Mouse (Mus musculus) megakaryocyte progenitor cell, adult 5-6 weeks (primary cell): Measurements from ENCODE around the gene Zfpm1. TPM values are rescaled to one million over a fixed set of nuclear protein-coding genes. Genes with fewer than 3 reads are reported as not detected.

Experiments used
- ATAC-seq: replicated peaks from 2 replicates; pipeline ENCODE4 v1.8.0; 2016; ENCODE audit warnings: mild to moderate bottlenecking, moderate TSS enrichment, inconsistent platforms; ENCODE audit not compliant: poor library complexity
- total RNA-seq, 2 experiments: library from RNA; stranded (forward) in 1 of 2; stranded (reverse) in 1 of 2; fragments of 157-497, 149-512 nt in 1 of 2; fragments of 200-1000 nt in 1 of 2; gene quantifications; 2 replicates each; pipeline versions ENCODE4 v1.2.3 to v1.2.4; 2015 to 2017

The Zfpm1 gene
- total RNA-seq, 2 experiments from 2014 or later, result 20.3 to 21.6 TPM

- peak; percentile 19 for ATAC-seq
Observed at GRCm38 (mm10) chr8:122274651-122275391, 7.1 kb upstream of the Zfpm1 start.

DNA sequence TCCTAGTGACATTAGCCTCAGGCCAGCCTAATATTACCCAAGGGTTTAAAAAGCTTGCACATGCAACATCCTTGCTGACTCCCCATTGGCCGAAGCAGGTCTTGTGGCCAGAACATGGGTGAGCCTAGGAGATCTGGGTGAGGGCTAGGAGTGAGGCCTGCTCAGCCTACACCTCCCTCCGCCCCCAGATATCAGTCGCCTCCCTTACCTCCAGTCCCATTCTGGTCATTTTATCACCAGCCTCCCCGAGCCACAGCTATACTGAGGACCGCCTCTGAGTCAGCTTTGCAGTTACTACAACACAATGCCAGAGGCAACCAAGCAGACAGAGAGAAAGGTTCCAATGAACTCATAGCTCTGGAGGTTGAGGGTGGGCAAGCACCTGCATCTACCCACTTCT, 5.6 kb upstream of the Zfpm1 start:
- ATAC-seq, result no peak

DNA sequence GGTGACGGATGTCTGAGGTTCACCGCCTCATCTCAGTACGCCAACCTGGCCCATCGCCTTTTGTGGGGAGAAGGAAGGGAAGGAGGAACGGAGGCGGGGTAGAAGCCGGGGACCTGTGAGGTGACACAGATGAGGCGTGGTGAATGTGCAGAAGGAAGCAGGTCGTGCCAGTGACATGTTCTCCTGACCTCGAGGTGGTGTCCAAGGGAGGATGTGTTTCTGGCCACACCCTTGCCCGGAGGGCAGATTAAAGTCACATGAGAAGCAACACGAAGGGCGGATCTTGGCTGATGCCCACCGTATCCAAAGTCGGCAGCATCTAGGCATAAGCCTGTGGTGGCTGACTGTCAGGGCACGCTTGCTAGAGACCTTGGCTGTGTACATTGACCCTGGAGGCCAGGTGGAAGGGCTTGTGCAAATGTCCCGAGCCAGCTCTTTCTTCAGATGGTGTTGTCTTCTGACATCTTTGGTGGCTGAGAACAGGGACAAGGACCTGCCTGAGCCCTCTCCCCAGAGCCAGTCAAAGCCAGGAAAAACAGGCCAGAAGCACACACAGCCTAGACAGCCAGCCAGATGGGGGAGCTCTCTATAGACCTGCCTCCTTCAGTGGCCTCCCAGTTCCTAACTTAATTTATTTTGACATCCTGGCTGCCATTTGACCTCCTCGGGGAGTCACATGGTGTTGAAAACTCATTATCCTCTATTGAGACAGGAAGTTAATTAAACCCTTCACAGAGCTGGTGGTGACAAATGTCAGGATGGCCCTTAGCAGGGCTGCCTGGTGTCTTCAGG, 4.5 kb upstream of the Zfpm1 start:
- no peak for ATAC-seq

- no peak for ATAC-seq
Observed at GRCm38 (mm10) chr8:122280156-122280555, 1.8 kb upstream of the Zfpm1 start.

GRCm38 (mm10) chr8:122280588-122281316, 1.2 kb upstream of the Zfpm1 start:
- ATAC-seq, result peak; percentile 3; the same call in 1 of the 2 replicates

GRCm38 (mm10) chr8:122281317-122282034, 465 bp upstream of the Zfpm1 start:
- peak; percentile 57 for ATAC-seq

DNA sequence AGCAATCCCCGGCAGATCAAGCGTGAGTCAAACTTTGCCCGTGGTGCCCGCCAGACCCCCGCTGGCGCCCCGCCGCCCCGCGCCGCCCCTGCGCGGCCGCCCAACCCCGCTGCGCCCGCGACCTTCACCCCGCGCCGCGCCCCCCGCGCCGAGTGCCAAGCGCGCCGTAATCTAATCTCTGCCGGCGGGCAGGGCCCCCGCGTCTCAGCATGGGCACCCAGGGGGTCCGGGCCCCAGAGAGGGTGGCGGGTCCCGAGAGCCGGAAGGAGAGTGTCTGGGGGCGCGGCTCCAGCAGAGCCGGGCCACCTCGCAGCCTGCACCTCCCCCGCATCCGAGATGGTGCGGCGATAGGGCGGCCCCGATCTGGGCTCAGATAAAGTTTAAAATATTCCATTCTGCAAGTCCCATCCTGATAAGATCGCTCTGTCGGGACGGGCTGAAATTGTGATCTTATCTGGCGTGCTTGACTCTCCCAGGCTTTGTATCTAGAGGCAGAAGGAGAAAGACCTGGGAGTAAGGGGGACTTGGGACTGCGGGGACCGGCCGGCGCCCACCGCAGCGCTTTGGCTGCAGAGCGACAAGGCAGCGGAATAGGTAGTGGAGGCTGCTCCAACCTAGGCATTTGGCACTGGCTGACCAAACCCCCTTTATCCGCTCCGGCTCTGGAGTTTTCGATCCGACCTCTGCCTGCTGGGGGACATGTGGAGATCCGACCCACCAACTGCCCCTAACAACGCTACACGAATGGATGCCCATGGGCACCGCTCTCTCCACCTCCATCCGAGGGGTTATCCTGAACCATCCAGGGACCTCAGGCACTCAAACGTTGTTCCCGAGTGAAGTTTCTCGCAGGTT, 787 bp downstream of the Zfpm1 start:
- ATAC-seq, result no peak

DNA sequence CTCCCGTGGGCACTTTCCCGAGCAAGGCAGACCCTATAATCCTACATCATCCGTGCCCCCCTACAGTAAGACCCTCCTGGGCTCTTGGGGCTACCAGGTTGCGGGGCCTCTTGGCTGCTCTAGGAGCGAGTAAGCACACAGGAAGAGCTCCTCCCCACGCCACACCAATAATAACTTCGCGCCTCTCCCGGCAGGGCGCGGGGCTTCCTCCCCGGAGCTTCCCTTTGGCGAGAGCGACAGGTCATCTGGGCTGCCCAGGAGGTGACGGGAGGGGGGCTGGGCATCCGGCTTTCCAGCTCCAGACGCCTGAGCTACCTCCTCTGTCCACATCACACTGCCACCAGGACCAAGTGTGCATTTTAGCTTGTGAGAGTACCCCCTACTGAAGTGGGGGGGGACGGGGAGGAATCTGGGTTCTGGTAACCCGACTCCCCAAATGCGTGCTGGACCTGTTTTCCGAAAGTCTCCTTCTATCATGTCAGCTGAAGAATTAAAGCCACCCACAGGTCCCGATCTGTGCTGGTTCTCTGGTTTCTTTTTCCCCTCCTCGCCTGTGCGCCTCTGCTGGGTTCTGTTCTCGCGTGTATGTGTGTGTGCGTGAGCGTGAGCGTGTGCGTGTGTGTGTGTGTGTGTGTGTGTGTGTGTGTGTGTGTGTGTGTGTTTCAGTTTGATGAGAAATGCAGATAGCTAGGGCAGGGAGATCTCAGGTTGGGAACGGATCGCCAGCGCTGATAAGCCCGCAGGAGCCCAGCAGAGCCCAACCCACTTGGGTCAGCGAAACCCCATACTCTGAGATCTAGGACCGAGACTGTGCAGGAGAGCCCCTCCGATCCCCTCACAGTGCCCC, 1.6 kb downstream of the Zfpm1 start:
- no peak for ATAC-seq

- peak; percentile 3 for ATAC-seq
Observed at GRCm38 (mm10) chr8:122284203-122284658, 2.3 kb downstream of the Zfpm1 start.

DNA sequence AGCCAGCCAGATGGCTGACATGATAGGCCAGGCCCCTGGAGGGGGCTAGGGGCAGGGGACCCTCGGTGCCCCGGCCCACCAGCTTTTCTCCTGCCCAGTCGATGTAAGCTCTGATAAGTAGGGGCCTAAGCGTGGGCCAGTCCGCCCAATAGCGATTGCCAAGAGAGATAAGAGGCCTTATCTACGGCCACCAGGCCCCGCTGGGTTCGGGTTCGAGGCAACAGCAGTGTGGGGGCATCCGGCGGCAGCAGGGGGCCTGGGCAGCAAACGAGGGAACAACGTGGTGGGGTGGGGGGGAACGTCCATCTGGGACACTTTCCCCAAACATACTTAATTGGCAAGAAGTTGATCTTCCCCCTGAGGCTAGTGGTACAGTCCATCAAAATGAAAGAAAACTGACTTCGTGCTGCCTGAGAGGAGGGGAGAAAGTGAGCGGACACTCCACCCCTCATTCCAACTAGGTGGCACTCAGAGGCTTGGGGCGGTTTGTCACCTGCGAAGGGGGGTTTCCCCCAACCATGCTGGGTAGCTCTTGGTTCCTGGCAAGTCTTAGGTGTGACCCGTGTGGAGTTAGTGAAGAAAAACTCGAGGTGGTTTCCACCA, 2.8 kb downstream of the Zfpm1 start:
- peak; percentile 18 for ATAC-seq

DNA sequence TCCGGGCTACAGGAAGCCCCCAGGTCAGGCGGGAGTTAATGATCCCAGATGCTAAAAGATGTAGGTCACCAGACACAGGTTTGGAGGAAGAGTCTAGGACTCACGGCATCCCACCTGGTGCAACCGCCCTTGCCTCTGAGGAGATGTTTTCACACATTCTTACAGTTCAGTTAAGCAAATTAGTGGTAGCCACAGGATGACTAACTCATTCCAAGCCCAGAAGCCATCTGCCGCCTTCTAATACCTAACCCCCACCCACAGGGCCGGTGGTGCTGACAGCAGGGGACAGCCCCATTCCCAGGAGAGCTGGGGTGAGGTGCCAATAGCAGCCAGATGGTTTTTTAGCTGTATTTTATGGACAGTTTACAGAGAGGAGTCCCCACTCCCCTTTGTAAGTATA, 3.8 kb downstream of the Zfpm1 start:
- ATAC-seq, result no peak

GRCm38 (mm10) chr8:122286899-122287298, 5.0 kb downstream of the Zfpm1 start:
- ATAC-seq, result peak; percentile 47

GRCm38 (mm10) chr8:122287742-122288141, 5.8 kb downstream of the Zfpm1 start:
- ATAC-seq, result no peak

- ATAC-seq, result no peak
Observed at GRCm38 (mm10) chr8:122288344-122288743, 6.4 kb downstream of the Zfpm1 start.

- no peak for ATAC-seq
Observed at GRCm38 (mm10) chr8:122291075-122291474, 9.1 kb downstream of the Zfpm1 start.

GRCm38 (mm10) chr8:122291549-122291948, 9.6 kb downstream of the Zfpm1 start:
- ATAC-seq, result no peak

DNA sequence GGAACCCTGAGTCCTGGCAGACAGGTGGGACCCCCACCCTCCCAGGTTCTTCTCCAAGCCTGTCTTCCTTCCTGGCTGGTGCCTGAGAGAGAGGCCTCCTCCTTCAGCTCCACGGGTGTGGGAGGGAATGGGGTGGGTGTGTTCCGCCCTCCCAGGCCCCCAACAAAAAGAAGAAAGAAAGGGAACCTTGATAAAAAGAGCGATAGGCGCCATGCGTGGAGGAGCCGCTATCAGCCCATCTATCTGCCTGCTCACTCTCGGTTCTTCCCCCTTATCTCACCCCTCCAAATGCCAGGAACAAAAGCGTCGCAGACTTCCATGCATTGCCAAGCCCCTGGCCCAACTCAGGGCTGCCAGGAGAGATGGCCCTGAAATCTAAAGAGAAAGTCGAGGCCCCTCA, 11.5 kb downstream of the Zfpm1 start:
- ATAC-seq, result no peak

- peak; percentile 69 for ATAC-seq
Observed at GRCm38 (mm10) chr8:122294273-122294683, 12.3 kb downstream of the Zfpm1 start.
